Mouse (Mus musculus): ENCODE results near the gene Olfr522. TPM values are rescaled to one million over a fixed set of nuclear protein-coding genes. Genes with fewer than 3 reads are reported as not detected.

The Olfr522 gene
- not detected in 2 replicates for polyA plus RNA-seq (2016; fragmentation: Nextera tagmentation; extraction: Ambion mirVana)

DNA sequence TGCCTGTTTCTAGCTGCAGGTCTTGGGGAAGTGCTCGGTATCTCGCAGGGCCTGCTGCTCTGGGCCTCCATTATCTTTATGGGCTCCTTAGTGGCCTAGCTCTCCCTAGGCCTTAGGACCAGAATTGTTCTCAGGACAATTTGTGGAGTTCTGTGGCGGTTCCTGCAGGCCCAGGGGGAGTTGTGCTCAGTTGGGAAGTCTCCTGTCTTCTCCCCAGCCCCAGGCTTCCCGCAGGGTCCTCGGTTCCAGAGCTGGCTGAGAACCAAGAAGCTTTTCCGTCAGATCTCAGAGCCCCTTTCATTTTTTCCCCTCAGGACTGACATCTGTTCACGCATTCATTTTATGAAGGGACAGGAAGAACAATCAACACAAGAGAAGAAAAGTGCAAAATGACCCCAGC is at the start of gene Olfr522:
TSS of gene Olfr522 (minus strand) at position 101 of the 400 bp plus-strand sequence.
- ATAC-seq (ENCODE audit: low FRiP score, low read depth), result no peak

DNA sequence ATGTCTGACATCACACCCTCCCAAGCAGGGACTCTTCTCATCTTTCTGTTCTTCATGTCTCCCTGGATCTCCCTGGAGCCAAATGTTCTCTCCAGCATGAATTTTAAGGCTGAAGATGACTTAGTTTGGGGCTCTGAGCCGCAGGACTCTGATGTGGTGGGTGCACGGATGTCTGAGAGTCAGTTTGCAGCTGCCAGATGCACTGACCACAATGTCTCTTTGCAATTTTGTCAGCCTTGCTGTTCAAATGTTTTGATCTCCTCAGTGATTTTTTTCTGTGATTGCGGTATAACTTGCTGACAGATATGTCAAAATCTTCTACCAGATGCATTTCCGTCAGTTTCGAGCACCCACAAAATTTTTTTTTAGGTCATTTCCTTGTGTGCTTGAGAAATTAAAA is 49.3 kb upstream of the Olfr522 start:
- no peaks in the 10 kb centered on the region for H3K9me3 ChIP-seq
- no peaks in the 10 kb centered on the region for H3K36me3 ChIP-seq
- H3K4me2 ChIP-seq (replicated peaks), result no peak overlapping the region
- WGBS, result 87% methylated on average over 5 of the region's 5 CpGs
- H3K4me3 ChIP-seq, result no peak overlapping the region
- ATAC-seq (ENCODE audit: low FRiP score, low read depth), result no peak
- no peaks in the 10 kb centered on the region for H3K27me3 ChIP-seq (replicated peaks)
- no peak overlapping the region for H3K9ac ChIP-seq
- no peaks in the 10 kb centered on the region for H3K4me1 ChIP-seq
- no peak overlapping the region for H3K27ac ChIP-seq

More for the DNA sequence above, at the start of gene Olfr522:
- 76% methylated on average over 7 of the region's 7 CpGs for WGBS
- H3K27me3 ChIP-seq (replicated peaks), result no peaks in the 10 kb centered on the region
- H3K9me3 ChIP-seq, result no peaks in the 10 kb centered on the region
- no peak within 1 kb of the TSS for H3K27ac ChIP-seq
- no peak within 1 kb of the TSS for H3K9ac ChIP-seq
- no peaks in the 10 kb centered on the region for H3K4me1 ChIP-seq
- H3K36me3 ChIP-seq, result no peaks in the 10 kb centered on the region
- H3K4me2 ChIP-seq (replicated peaks), result no peak within 1 kb of the TSS
- no peak within 1 kb of the TSS for H3K4me3 ChIP-seq

- ATAC-seq (ENCODE audit: low FRiP score, low read depth), result no peak
- Histone ChIP-seq H3K4me3 (no peak overlapping the region), H3K9me3 (no peaks in the 10 kb centered on the region), H3K27me3 (replicated peaks) (no peaks in the 10 kb centered on the region), H3K9ac (no peak overlapping the region), H3K4me2 (replicated peaks) (no peak overlapping the region), H3K36me3 (no peaks in the 10 kb centered on the region), H3K27ac (no peak overlapping the region), H3K4me1 (no peaks in the 10 kb centered on the region)
- WGBS, result 86% methylated on average over 3 of the region's 3 CpGs
Observed at GRCm38 (mm10) chr7:140208677-140209076, 44.1 kb upstream of the Olfr522 start.

DNA sequence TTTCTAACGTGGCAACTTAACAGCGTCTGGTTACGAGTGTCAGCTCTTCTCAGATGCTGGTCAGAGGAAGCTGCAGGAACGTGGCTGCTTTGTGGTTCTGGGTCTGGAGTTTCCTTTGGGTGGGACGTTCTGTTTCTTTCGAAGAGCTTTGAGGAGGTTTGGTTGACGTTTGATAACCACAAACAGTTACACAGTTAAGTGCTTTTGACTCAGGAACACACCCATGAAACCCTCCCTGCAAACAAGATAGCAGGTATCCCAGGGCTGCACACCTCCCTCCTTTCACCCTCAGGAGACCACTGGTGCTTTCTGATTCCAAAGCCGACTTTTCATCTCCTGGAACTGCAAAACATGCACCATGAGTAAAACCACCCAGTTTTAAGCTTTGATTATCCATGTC is 43.6 kb upstream of the Olfr522 start:
- no peaks in the 10 kb centered on the region for H3K27me3 ChIP-seq (replicated peaks)
- no peak overlapping the region for H3K27ac ChIP-seq
- no peaks in the 10 kb centered on the region for H3K36me3 ChIP-seq
- no peak overlapping the region for H3K9ac ChIP-seq
- no peak overlapping the region for H3K4me2 ChIP-seq (replicated peaks)
- no peak for ATAC-seq (ENCODE audit: low FRiP score, low read depth)
- H3K4me3 ChIP-seq, result no peak overlapping the region
- WGBS, result 81% methylated on average over 8 of the region's 8 CpGs
- no peaks in the 10 kb centered on the region for H3K4me1 ChIP-seq
- no peaks in the 10 kb centered on the region for H3K9me3 ChIP-seq

DNA sequence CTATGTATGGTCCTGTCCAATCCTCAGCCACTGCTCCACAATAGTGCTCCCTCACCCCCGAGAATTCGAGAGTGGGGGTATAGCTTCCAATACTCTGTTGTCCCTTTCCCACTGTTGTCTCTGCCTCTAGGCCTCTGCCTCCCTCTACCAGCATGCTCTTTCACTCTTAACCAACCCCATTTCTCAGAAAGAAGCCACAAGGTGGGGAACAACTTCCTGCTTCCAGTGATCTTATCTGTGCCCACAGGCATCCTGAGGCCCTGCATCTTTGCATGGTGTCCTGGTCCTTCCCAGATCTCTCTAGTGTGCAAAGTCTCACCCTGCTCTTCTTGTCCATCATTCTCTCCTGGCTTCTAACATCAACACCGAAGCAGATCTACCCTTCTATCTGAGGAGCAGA is 42.3 kb upstream of the Olfr522 start:
- Histone ChIP-seq H3K9me3 (no peaks in the 10 kb centered on the region), H3K4me1 (no peaks in the 10 kb centered on the region), H3K27me3 (replicated peaks) (no peaks in the 10 kb centered on the region), H3K4me2 (replicated peaks) (no peak overlapping the region), H3K4me3 (no peak overlapping the region), H3K9ac (no peak overlapping the region), H3K27ac (no peak overlapping the region), H3K36me3 (no peaks in the 10 kb centered on the region)
- ATAC-seq (ENCODE audit: low FRiP score, low read depth), result no peak
- 88% methylated on average over 3 of the region's 3 CpGs for WGBS

GRCm38 (mm10) chr7:140205864-140206263 is 41.3 kb upstream of the Olfr522 start, which contains the start of gene Olfr524:
Gene Olfr524, minus strand, starts transcription at chr7:140205964.
- no peaks in the 10 kb centered on the region for H3K9me3 ChIP-seq

DNA sequence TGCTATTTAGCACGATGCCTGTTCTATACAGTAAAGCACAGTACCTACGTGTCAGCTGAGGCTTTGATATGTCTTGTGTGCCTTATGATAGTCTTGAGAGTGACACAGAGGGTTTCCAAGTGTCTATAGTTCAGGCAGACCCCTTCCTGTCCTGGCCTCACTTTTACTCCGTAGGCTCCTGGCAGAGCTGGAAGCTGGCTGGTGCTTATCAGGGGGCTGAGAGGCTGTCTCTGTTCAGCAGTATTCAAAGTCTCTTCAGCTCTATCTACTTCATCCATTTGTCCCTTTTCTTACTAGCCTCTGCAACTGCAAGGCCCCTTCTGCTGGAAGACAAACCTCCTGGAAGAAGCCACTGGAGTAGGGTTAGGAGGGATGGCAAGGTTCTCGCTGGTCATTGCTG is 36.5 kb upstream of the Olfr522 start:
- H3K4me2 ChIP-seq (replicated peaks), result no peak overlapping the region
- no peak overlapping the region for H3K9ac ChIP-seq
- no peaks in the 10 kb centered on the region for H3K36me3 ChIP-seq
- H3K9me3 ChIP-seq, result no peaks in the 10 kb centered on the region
- no peaks in the 10 kb centered on the region for H3K4me1 ChIP-seq
- no peak for ATAC-seq (ENCODE audit: low FRiP score, low read depth)
- no peak overlapping the region for H3K4me3 ChIP-seq
- WGBS, result 88% methylated on average over 4 of the region's 4 CpGs
- no peaks in the 10 kb centered on the region for H3K27me3 ChIP-seq (replicated peaks)
- no peak overlapping the region for H3K27ac ChIP-seq

More at GRCm38 (mm10) chr7:140205864-140206263, 41.3 kb upstream of the Olfr522 start, which contains the start of gene Olfr524:
- H3K36me3 ChIP-seq, result no peaks in the 10 kb centered on the region
- no peak for ATAC-seq (ENCODE audit: low FRiP score, low read depth)
- no peak within 1 kb of the TSS for H3K27ac ChIP-seq
- H3K4me2 ChIP-seq (replicated peaks), result no peak within 1 kb of the TSS
- H3K27me3 ChIP-seq (replicated peaks), result no peaks in the 10 kb centered on the region
- no peak within 1 kb of the TSS for H3K4me3 ChIP-seq
- H3K9ac ChIP-seq, result no peak within 1 kb of the TSS
- H3K4me1 ChIP-seq, result no peaks in the 10 kb centered on the region

DNA sequence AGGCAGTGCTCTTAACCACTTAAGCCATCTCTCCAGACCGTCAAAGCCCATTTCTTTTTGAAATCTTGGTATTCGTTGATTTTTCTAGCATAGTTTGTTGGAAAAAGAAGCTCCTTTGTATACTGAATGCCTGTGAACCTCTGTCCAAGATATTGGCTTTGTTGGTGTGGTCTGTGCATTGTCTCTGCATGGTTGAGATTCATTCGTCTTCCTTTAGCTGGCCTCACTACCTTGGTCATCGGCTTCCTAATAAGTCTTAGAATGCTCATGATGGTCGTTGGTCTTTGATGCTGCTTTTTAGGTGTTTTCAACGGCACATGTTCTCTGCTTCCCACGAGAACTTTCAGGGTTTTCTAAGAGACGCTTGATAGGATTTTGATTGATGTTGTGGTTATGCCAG is 31.4 kb upstream of the Olfr522 start:
- WGBS, result 81% methylated on average over 8 of the region's 8 CpGs
- no peak for ATAC-seq (ENCODE audit: low FRiP score, low read depth)
- Histone ChIP-seq H3K27ac (no peak overlapping the region), H3K9ac (no peak overlapping the region), H3K4me2 (replicated peaks) (no peak overlapping the region), H3K4me3 (no peak overlapping the region), H3K36me3 (no peaks in the 10 kb centered on the region), H3K4me1 (no peaks in the 10 kb centered on the region), H3K9me3 (no peaks in the 10 kb centered on the region), H3K27me3 (replicated peaks) (no peaks in the 10 kb centered on the region)

DNA sequence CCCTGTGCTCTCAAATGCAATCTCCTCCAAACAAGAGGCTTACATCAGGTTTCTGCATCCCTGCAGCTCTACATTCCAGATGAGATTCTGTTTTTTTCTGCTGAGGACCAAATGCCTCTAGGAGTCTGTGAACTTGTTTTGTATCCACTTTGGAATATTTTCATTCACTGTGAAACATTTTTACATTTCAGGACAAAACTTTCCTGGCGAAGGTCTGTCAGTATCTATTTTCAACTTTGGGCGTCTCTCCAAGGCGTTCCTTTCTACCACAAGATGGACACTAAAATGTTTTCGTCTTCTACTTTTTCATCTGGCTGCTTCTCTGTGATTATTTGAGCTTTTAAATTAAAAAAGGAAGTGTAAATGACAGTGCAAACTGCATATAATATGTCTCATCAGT is 29.5 kb upstream of the Olfr522 start:
- H3K4me2 ChIP-seq (replicated peaks), result no peak overlapping the region
- no peaks in the 10 kb centered on the region for H3K36me3 ChIP-seq
- ATAC-seq (ENCODE audit: low FRiP score, low read depth), result no peak
- WGBS, result 94% methylated on average over 4 of the region's 4 CpGs
- H3K4me3 ChIP-seq, result no peak overlapping the region
- no peak overlapping the region for H3K27ac ChIP-seq
- H3K9ac ChIP-seq, result no peak overlapping the region
- H3K4me1 ChIP-seq, result no peaks in the 10 kb centered on the region
- H3K27me3 ChIP-seq (replicated peaks), result no peaks in the 10 kb centered on the region
- H3K9me3 ChIP-seq, result no peaks in the 10 kb centered on the region

DNA sequence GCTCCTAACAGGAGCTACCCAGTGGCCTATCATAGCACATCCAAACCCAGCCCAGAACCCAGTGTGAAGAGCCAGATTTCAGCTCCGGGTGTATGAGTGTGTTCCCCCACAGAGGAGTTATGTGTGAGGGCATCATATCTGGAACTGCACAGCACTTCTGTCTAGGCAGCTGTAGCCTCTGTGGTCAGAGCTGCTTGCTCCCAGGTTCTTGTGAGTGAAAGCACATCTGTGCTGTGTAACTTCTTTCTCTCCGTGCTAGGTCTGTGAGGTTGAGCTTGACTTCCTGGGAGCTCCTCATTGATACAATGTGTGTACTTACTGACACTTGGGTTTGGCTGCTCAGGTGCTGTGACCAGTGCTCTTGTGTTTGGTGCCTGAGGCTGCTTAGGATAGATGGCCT is 28.3 kb upstream of the Olfr522 start:
- no peak overlapping the region for H3K9ac ChIP-seq
- H3K4me2 ChIP-seq (replicated peaks), result no peak overlapping the region
- no peaks in the 10 kb centered on the region for H3K4me1 ChIP-seq
- H3K27me3 ChIP-seq (replicated peaks), result no peaks in the 10 kb centered on the region
- H3K27ac ChIP-seq, result no peak overlapping the region
- no peak for ATAC-seq (ENCODE audit: low FRiP score, low read depth)
- no peaks in the 10 kb centered on the region for H3K9me3 ChIP-seq
- 87% methylated on average over 2 of the region's 2 CpGs for WGBS
- H3K4me3 ChIP-seq, result no peak overlapping the region
- no peaks in the 10 kb centered on the region for H3K36me3 ChIP-seq

GRCm38 (mm10) chr7:140192445-140192844 is 27.9 kb upstream of the Olfr522 start:
- WGBS, result 55% methylated on average over 2 of the region's 2 CpGs
- Histone ChIP-seq H3K9me3 (no peaks in the 10 kb centered on the region), H3K4me1 (no peaks in the 10 kb centered on the region), H3K4me2 (replicated peaks) (no peak overlapping the region), H3K27ac (no peak overlapping the region), H3K27me3 (replicated peaks) (no peaks in the 10 kb centered on the region), H3K36me3 (no peaks in the 10 kb centered on the region), H3K4me3 (no peak overlapping the region), H3K9ac (no peak overlapping the region)
- ATAC-seq (ENCODE audit: low FRiP score, low read depth), result no peak

DNA sequence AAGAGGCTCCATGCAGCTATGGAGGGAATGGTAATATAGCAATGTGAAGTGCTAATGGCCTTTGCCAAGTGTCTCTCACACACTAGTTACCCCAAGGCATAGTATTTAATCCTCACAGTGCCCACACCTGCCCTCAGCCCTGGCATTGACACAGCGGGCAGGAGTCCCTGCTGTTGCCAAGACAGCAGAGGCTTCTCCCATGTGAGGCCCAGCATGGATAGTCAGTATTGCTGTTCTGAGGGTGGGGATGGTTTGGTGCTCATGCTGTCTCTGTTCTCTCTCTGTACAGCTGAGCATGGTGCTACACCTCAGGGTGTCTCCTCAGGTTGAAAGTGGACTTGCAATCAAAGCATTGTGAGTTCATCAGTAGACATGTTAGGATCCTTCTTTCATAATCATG is 25.9 kb upstream of the Olfr522 start:
- no peak overlapping the region for H3K27ac ChIP-seq
- no peaks in the 10 kb centered on the region for H3K36me3 ChIP-seq
- H3K9ac ChIP-seq, result no peak overlapping the region
- WGBS, result 96% methylated on average over 1 of the region's 1 CpGs
- no peaks in the 10 kb centered on the region for H3K4me1 ChIP-seq
- H3K4me2 ChIP-seq (replicated peaks), result no peak overlapping the region
- ATAC-seq (ENCODE audit: low FRiP score, low read depth), result no peak
- H3K9me3 ChIP-seq, result no peaks in the 10 kb centered on the region
- H3K4me3 ChIP-seq, result no peak overlapping the region
- H3K27me3 ChIP-seq (replicated peaks), result no peaks in the 10 kb centered on the region

- H3K36me3 ChIP-seq, result no peaks in the 10 kb centered on the region
- H3K27ac ChIP-seq, result no peak overlapping the region
- ATAC-seq (ENCODE audit: low FRiP score, low read depth), result no peak
- no peak overlapping the region for H3K9ac ChIP-seq
- WGBS, result 66% methylated on average over 4 of the region's 4 CpGs
- H3K27me3 ChIP-seq (replicated peaks), result no peaks in the 10 kb centered on the region
- no peak overlapping the region for H3K4me2 ChIP-seq (replicated peaks)
- no peaks in the 10 kb centered on the region for H3K9me3 ChIP-seq
- no peak overlapping the region for H3K4me3 ChIP-seq
- no peaks in the 10 kb centered on the region for H3K4me1 ChIP-seq
Observed at GRCm38 (mm10) chr7:140188391-140189328, 24.1 kb upstream of the Olfr522 start.
